Mouse (Mus musculus) forebrain, postnatal 0 days (tissue): ENCODE results near the gene Csde1. TPM values are rescaled to one million over a fixed set of nuclear protein-coding genes. Genes with fewer than 3 reads are reported as not detected.

Experiments
- ATAC-seq: fragments of 200-750 bp; cut with Nextera tagmentation; 2 replicates; pipeline ENCODE4 v1.8.0; 2017; ENCODE audit warnings: mild to moderate bottlenecking, moderate library complexity
- DNase-seq: peaks from one replicate; pipeline ENCODE4 v3.0.0-alpha.2; 2015
- H3K27ac ChIP-seq: fragments of 300-500 bp; sonication (generic); 2 replicates; pipeline ENCODE4 v1.5.1; 2014; ENCODE audit warnings: low read depth, mild to moderate bottlenecking, antibody characterized with exemption, low read length, moderate library complexity, mixed read lengths
- H3K27me3 ChIP-seq: fragments of 300-500 bp; sonication (generic); 2 replicates; pipeline ENCODE4 v1.6.1; 2014; ENCODE audit warnings: mild to moderate bottlenecking, low read length, mixed read lengths; ENCODE audit not compliant: insufficient read depth
- H3K36me3 ChIP-seq: fragments of 300-500 bp; sonication (generic); 2 replicates; pipeline ENCODE4 v1.6.1; 2014; ENCODE audit warnings: mild to moderate bottlenecking, moderate library complexity; ENCODE audit not compliant: insufficient read depth
- H3K4me1 ChIP-seq: fragments of 300-500 bp; sonication (generic); 2 replicates; pipeline ENCODE4 v1.6.1; 2014; ENCODE audit warnings: antibody characterized with exemption; ENCODE audit not compliant: insufficient read depth
- H3K4me2 ChIP-seq: fragments of 300-500 bp; sonication (generic); 2 replicates; pipeline ENCODE4 v1.6.1; 2014; ENCODE audit warnings: low read depth, mild to moderate bottlenecking, moderate library complexity
- H3K4me3 ChIP-seq: fragments of 300-500 bp; sonication (generic); 2 replicates; pipeline ENCODE4 v1.5.1; 2014; ENCODE audit warnings: low read depth, low read length, mixed read lengths
- H3K9ac ChIP-seq: fragments of 300-500 bp; sonication (generic); 2 replicates; pipeline ENCODE4 v1.6.1; 2014; ENCODE audit warnings: mild to moderate bottlenecking
- H3K9me3 ChIP-seq: fragments of 300-500 bp; sonication (generic); 2 replicates; pipeline ENCODE4 v1.6.1; 2016; ENCODE audit warnings: low read length
- CTCF ChIP-seq: sonication (generic); IDR thresholded peaks from 2 replicates; pipeline ENCODE4 v1.5.1; 2016; ENCODE audit warnings: antibody characterized with exemption, control low read depth, low read depth
- WGBS: fragments of 180-500 bp; shearing (Covaris S2); extraction: QIAGEN DNeasy Blood & Tissue Kit; methylation state at CpG from one replicate; pipeline ENCODE4 v1.1.7; 2014; 5-methylcytosine and 5-hydroxymethylcytosine counted together
- polyA plus RNA-seq: library from polyadenylated mRNA; unstranded; fragments of >200 nt; fragmentation: Nextera tagmentation; extraction: Ambion mirVana; gene quantifications from 2 replicates; pipeline ENCODE4 v1.2.1, GENCODE M21; 2015
- total RNA-seq: library from RNA; depleted of rRNA; stranded (reverse); fragments of >200 nt; gene quantifications from 2 replicates; pipeline ENCODE4 v1.2.3, GENCODE M21; 2014

Csde1 gene
- total and polyA plus RNA-seq, 2 experiments from 2014 or later: 315 to 341 TPM

DNA sequence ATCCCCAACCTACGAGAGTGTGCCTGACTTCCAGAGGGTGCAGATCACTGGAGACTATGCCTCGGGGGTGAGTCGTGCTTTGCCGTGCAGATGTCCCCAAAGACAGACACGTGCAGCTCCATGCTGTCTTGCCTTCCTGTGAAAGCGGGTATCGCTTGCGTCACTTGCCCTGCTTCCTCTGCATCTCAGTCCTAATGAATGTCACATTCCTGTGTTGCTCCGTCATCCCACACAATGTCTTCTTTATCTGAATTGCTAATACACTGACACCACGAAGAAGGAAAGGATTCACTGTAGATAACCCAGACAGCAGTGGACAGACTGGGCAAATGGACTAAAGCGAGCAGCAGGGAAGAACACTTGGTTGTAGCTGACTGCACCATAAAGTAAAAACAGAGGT is 60.8 kb downstream of the Csde1 start:
- WGBS: 59% methylated on average over 11 of the region's 11 CpGs
- H3K9ac ChIP-seq: no peak overlapping the region
- TF ChIP-seq CTCF: no peak
- no peaks in the 10 kb centered on the region for H3K9me3 ChIP-seq
- H3K4me2 ChIP-seq: no peak overlapping the region
- H3K36me3 ChIP-seq: no peaks in the 10 kb centered on the region
- H3K4me1 ChIP-seq: no peaks in the 10 kb centered on the region
- no peak for DNase-seq
- no peak overlapping the region for H3K27ac ChIP-seq
- H3K4me3 ChIP-seq: no peak overlapping the region
- 0 out of 2 replicates have a peak, but pooled peaks have one; percentile 18 for ATAC-seq
- no peaks in the 10 kb centered on the region for H3K27me3 ChIP-seq

DNA sequence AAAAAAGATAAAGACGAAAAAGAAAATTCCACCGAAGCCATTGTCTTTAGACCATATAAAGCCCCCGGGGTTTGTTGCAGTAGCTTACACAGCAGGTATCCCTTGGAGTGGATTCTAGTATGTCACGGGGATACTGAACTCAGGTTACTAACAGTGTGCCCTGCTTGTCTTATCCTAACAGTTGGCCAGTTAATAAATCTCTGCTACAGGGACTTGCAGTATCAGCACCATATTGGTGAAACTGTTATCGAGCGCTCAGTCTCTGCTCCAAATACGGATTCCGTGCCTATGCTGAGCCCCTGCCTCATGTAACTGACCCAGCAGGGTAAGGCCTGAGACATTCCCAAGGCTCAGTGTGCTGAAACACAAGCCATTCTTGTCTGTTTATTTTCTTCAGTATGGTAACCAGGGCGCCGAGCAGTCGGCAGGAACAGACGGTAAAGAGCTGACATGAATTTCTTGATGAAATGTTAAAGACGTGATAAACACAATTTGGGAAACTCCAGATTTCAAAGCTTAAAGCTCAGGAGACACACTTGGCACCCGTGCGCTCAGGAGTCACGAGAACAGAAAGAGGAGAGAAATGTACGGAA is 61.7 kb downstream of the Csde1 start:
- DNase-seq (peak; percentile 43), ATAC-seq (peak; percentile 66)
- H3K27ac ChIP-seq: no peak overlapping the region
- H3K4me3 ChIP-seq: no peak overlapping the region
- H3K9me3 ChIP-seq: no peaks in the 10 kb centered on the region
- 83% methylated on average over 17 of the region's 17 CpGs for WGBS
- no peak overlapping the region for H3K9ac ChIP-seq
- no peaks in the 10 kb centered on the region for H3K36me3 ChIP-seq
- H3K27me3 ChIP-seq: no peaks in the 10 kb centered on the region
- H3K4me1 ChIP-seq: no peaks in the 10 kb centered on the region
- H3K4me2 ChIP-seq: no peak overlapping the region
- TF ChIP-seq CTCF: no peak

DNA sequence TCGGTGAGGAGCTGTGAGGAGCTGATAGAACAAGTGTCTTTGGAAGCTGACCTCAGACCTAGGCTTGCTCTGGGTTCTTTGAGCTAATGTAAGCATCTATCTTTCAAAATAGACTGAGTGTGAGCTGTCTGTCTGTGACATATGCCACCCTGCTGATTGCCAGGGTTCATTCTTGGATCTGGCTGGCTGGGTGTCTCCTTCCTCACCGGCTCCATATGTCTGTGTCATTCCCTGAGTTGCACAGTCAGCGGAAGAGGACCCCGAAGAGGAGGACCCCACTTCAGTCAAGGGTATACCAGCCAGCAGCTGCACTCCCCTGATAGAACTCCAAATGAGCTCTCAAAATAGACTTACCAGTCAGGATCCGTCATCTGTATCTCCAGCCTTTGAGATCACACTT is 62.5 kb downstream of the Csde1 start:
- no peak overlapping the region for H3K4me2 ChIP-seq
- DNase-seq: no peak
- no peaks in the 10 kb centered on the region for H3K9me3 ChIP-seq
- H3K36me3 ChIP-seq: no peaks in the 10 kb centered on the region
- ATAC-seq: peak; percentile 56; the same call in 1 of the 2 replicates
- no peak overlapping the region for H3K4me3 ChIP-seq
- no peak overlapping the region for H3K27ac ChIP-seq
- H3K9ac ChIP-seq: no peak overlapping the region
- H3K27me3 ChIP-seq: no peaks in the 10 kb centered on the region
- TF ChIP-seq CTCF: no peak
- WGBS: 81% methylated on average over 5 of the region's 5 CpGs
- H3K4me1 ChIP-seq: no peaks in the 10 kb centered on the region

DNA sequence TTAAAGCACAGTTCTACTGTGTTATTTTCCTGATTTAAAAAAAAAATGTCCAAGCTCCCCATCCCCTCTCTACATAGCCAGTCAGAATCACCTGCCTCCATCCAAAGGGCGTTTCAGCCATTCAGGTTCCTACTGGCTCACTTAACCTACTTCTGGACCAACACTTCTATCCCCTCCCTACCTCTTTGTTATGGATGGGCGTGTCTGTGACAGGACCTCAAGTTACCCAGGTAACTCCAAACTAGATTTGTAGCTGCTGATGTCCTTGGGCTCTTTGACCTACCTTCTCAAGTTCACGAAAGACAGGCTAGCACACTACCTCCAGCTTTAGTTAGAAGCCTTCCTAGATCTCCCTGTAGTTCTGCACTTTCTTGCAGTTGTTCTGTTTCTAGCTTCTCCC is 65.8 kb downstream of the Csde1 start:
- WGBS: 82% methylated on average over 3 of the region's 3 CpGs
- Histone ChIP-seq H3K36me3 (no peaks in the 10 kb centered on the region), H3K9me3 (no peaks in the 10 kb centered on the region), H3K4me2 (no peak overlapping the region), H3K4me1 (no peaks in the 10 kb centered on the region), H3K27ac (no peak overlapping the region), H3K9ac (no peak overlapping the region), H3K27me3 (no peaks in the 10 kb centered on the region), H3K4me3 (no peak overlapping the region)
- no peak for ATAC-seq
- DNase-seq: no peak
- no peak for TF ChIP-seq CTCF

DNA sequence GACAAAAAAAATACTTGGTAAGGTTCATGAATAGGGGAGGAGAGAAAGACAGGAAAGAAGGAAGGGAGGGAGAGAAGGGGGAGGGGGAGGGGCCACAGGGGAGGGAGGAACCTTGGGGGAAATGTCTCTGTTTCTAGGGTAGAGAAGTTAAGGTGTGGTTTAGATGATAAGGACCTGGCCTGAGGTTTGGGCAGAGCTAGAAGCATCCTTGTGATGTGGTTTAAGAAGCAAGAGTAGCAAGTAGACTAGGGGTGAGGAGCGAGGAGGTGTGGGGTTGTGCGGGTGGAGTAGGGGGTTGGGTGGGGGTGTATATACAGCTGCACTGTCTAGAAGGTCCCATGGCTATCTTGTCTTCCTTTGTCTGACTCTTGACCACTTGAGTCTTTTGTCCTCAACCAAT is 71.5 kb downstream of the Csde1 start:
- no peak overlapping the region for H3K4me3 ChIP-seq
- no peak for TF ChIP-seq CTCF
- H3K9ac ChIP-seq: no peak overlapping the region
- ATAC-seq: no peak
- DNase-seq: no peak
- no peak overlapping the region for H3K4me2 ChIP-seq
- no peaks in the 10 kb centered on the region for H3K9me3 ChIP-seq
- H3K4me1 ChIP-seq: no peaks in the 10 kb centered on the region
- no peak overlapping the region for H3K27ac ChIP-seq
- 96% methylated on average over 2 of the region's 2 CpGs for WGBS
- no peaks in the 10 kb centered on the region for H3K36me3 ChIP-seq
- H3K27me3 ChIP-seq: no peaks in the 10 kb centered on the region

DNA sequence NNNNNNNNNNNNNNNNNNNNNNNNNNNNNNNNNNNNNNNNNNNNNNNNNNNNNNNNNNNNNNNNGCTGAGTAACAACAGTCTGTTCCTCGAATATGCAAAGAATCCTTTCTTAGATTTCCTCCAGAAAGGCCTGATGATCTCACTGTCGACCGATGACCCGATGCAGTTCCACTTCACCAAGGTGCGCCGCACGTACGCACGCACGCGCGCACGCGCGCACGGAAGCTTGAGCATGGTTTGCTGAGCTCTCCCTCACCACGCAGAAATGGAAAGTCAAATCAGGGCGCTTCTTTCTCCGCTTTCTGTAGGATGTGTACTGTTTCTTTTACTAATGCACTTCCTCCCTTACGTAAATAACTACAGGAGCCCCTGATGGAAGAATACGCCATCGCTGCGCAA is 78.4 kb downstream of the Csde1 start:
- no peaks in the 10 kb centered on the region for H3K4me1 ChIP-seq
- H3K4me3 ChIP-seq: no peak overlapping the region
- no peaks in the 10 kb centered on the region for H3K27me3 ChIP-seq
- no peak for DNase-seq
- no peak overlapping the region for H3K4me2 ChIP-seq
- H3K9ac ChIP-seq: no peak overlapping the region
- H3K9me3 ChIP-seq: no peaks in the 10 kb centered on the region
- no peak for ATAC-seq
- no peak for TF ChIP-seq CTCF
- no peaks in the 10 kb centered on the region for H3K36me3 ChIP-seq
- no peak overlapping the region for H3K27ac ChIP-seq
- WGBS: 83% methylated on average over 23 of the region's 23 CpGs

DNA sequence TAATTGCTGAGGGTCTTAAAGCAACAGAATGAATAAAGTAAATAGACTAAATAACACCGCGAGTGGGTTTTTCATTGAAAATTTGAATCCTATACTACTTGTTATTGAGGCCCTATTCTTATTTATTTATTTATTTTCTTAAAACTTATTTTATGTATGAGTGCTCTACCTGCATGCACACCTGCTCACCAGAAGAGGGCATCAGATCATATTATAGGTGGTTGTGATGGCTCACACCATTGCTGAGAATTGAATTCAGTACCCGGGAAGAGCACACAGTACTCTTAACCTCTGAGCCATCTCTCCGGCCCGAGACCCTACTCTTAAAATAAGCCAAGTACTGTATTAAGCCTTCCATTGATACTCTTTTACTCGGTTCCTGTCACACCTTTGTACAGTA is 79.4 kb downstream of the Csde1 start:
- H3K27me3 ChIP-seq: no peaks in the 10 kb centered on the region
- ATAC-seq: no peak
- 90% methylated on average over 6 of the region's 6 CpGs for WGBS
- no peak overlapping the region for H3K4me3 ChIP-seq
- peak; percentile 23; the same call in 1 of the 2 replicates for TF ChIP-seq CTCF
- no peak overlapping the region for H3K4me2 ChIP-seq
- no peak for DNase-seq
- H3K36me3 ChIP-seq: no peaks in the 10 kb centered on the region
- no peak overlapping the region for H3K9ac ChIP-seq
- no peak overlapping the region for H3K27ac ChIP-seq
- H3K4me1 ChIP-seq: no peaks in the 10 kb centered on the region
- no peaks in the 10 kb centered on the region for H3K9me3 ChIP-seq

DNA sequence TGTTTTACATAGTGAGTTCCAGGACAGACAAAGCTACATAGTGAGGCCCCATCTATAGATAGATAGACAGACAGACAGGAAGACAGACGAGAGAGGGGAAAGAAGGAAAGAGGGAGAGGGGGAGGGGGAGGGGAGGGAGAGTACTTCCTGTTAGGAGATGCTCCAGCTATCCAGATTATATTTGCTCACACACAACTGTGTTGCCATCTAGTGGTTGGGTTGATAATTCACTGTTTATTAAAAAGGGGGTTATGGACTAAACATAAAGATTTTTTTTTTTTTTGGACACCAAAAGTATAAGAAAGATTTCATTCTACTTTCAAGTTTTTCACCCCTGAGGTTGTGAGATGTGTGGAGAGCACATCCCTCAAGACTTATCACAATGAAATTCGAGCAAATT is 80.5 kb downstream of the Csde1 start:
- ATAC-seq (no peak), DNase-seq (no peak)
- no peaks in the 10 kb centered on the region for H3K27me3 ChIP-seq
- H3K4me1 ChIP-seq: no peaks in the 10 kb centered on the region
- H3K9ac ChIP-seq: no peak overlapping the region
- H3K9me3 ChIP-seq: no peaks in the 10 kb centered on the region
- no peak overlapping the region for H3K27ac ChIP-seq
- H3K4me2 ChIP-seq: no peak overlapping the region
- no peaks in the 10 kb centered on the region for H3K36me3 ChIP-seq
- 69% methylated on average over 2 of the region's 2 CpGs for WGBS
- no peak for TF ChIP-seq CTCF
- no peak overlapping the region for H3K4me3 ChIP-seq
